Mouse (Mus musculus): ENCODE measurements around the gene Pdxp.
A peak's percentile ranks its signal among the peaks of the same experiment; 100 is the strongest.

DNA sequence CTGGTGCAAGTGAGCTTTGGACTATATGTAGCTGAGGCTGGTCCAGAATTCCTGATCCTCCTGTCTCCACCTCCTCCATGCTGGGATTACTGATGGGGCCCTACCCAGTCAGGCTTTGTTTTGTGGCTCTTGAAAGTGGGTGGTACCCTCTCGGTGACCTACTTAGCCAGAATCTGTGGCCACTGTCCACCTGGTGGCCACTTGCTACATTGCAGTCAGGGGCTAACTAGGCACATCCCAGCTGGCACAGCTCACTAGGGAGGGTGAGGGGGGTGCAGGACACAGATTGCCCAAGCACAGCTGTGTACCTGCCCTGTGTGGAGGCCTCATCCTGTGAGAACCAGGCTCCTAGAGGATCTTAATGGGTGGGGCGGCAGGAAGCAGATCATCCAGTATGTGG is 49.2 kb downstream of the Pdxp start:
- TF ChIP-seq CTCF (IDR thresholded peaks at IDR 0.05; ENCODE audit: insufficient read depth, low read depth, low read length) (peak; percentile 33; the same call in 1 of the 2 replicates), POLR2A (IDR thresholded peaks at IDR 0.05; ENCODE audit: insufficient read depth, low read depth, low read length) (no peak)
